Mouse (Mus musculus) CD4-positive naive resting alpha-beta T cell, adult 76 days (primary cell): ENCODE data around the gene Ube2e3. TPM values are rescaled to one million over a fixed set of nuclear protein-coding genes. Genes with fewer than 3 reads are reported as not detected.

Experiments
- total RNA-seq: library from RNA; stranded (reverse); gene quantifications from one replicate; pipeline ENCODE4 v1.2.4, GENCODE M21; 2023

Gene Ube2e3
- 43.6 TPM for total RNA-seq

GRCm38 (mm10) chr2:78867726-78868510 is at the start of gene Ube2e3:
TSS of gene Ube2e3 (plus strand) at chr2:78868124.

